Mouse (Mus musculus): ENCODE results near the gene Lhfpl1. TPM values are rescaled to one million over a fixed set of nuclear protein-coding genes. Genes with fewer than 3 reads are reported as not detected.
"Not testable (repeated sequence)": the region's sequence is repeated elsewhere in the genome, so short reads cannot be mapped to it uniquely, and the experiment has no call there.

The Lhfpl1 gene
- total RNA-seq (2021) = 1 to 10 TPM in 1 of 2 experiments, under 1 TPM in 1; 0.23 to 1.1 TPM

DNA sequence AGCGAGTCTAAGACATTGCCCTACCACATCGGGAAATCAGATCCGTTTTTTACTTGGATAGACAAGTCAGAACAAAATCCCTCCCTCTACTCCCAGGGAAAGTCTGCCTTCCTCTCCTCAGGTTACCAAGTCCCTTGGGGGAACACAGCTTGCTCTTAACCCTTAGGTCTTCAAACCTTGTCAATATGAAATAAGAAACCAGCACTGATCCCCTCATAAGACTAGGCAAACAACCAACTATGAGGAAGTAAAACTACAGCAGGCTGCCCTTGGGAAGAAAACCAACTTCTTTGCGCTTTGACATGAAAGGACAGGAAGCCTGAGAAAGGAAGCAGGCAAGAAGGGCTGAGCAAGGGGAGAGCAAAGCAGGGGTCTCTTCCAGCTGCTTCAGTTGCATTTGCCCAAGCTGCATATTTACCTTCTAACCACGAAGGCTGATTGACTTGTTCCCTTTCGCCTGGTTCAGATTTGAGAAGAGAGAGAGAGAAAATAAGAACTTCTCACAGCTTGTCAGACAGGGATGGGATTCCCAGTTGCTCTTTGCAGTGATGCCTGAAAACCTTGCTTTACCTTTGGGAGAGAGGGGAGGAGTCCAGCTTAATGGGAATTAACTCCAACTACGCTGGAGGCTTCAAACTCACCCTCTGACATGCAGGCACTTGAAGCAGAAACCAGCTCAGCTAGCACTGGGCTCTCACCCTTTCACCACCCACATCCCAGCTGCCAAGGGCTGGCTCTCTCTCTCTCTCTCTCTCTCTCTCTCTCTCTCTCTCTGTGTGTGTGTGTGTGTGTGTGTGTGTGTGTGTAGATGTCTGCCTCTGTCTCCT, at the start of gene Lhfpl1:
Gene Lhfpl1 (minus strand): TSS at position 713 of the 827 bp plus-strand sequence.
- intact Hi-C loops (cut with DNase I) = no loop called here
- peak in 1 of 2 experiments; percentile 12 for DNase-seq (ENCODE audit: low spot score in 2 of 2)

DNA sequence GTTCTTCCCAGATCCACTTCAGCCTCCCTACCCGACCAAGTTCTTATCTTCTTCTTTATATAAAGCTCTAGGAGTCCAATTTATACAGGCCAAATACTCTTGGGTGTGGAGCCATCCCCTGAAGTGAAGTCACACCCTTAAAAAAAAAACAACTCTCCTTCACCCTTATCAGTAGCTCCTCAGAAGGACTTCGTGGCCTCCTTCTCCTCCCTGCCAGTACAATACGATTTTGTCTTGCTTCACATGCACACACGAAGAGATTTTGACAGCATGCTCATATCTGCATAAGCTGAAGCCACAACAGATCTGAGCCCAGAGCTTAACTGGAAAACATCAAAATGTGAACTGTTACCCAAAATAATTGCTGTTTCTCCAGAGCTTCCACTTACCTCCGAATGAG, 22.9 kb upstream of the Lhfpl1 start:
- DNase-seq (ENCODE audit: low spot score in 2 of 2) = no peak
- intact Hi-C loops (cut with DNase I) = no loop called here

GRCm38 (mm10) chrX:145362527-145362926, 13.6 kb upstream of the Lhfpl1 start:
- intact Hi-C loops (cut with DNase I) = no loop called here

GRCm38 (mm10) chrX:145342402-145342801, 6.5 kb downstream of the Lhfpl1 start:
- intact Hi-C loops (cut with DNase I) = no loop called here
- DNase-seq (ENCODE audit: low spot score in 2 of 2) = no peak

More at GRCm38 (mm10) chrX:145362527-145362926, 13.6 kb upstream of the Lhfpl1 start:
- no peak for DNase-seq (ENCODE audit: low spot score in 2 of 2)

GRCm38 (mm10) chrX:145336141-145336540, 12.7 kb downstream of the Lhfpl1 start:
- no peak for DNase-seq (ENCODE audit: low spot score in 2 of 2)
- intact Hi-C loops (cut with DNase I) = no loop called here

- intact Hi-C loops (cut with DNase I) = loop anchor here (5.0 kb wide), 2 partner anchors 621 to 906 kb away; partner anchors contain the start of genes Rtl4 and Trpc5
- peak in 1 of 2 experiments; percentile 12 for DNase-seq (ENCODE audit: low spot score in 2 of 2)
These were observed 40.3 kb downstream of the Lhfpl1 start for GRCm38 (mm10) chrX:145308555-145308954.

DNA sequence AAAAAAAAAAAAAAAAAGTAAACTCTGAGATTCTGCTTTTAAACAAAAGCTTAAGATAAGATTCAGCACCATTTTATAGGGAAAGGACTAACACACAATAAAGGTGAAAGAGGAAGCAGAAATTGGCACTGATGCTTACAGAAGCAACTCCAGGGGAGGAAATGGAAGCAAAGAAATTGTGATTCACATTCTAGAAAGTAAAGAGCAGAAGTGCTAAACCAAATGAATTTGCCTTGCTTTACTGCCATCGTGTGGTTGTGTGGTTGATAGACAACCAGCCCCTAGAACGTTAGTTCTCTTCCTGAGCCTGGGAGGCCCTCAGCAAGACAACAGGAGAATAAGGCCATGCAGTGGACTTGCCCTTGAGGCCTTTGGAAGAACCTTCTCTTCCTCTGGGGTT, 41.7 kb downstream of the Lhfpl1 start:
- intact Hi-C loops (cut with DNase I) = loop anchor here (5.0 kb wide), 2 partner anchors 620 to 905 kb away; partner anchors contain the start of genes Rtl4 and Trpc5
- DNase-seq (ENCODE audit: low spot score in 2 of 2) = peak; percentile 7 to 56

GRCm38 (mm10) chrX:145300232-145300631, 48.7 kb downstream of the Lhfpl1 start:
- intact Hi-C loops (cut with DNase I); DNase-seq (ENCODE audit: low spot score in 2 of 2): not testable (repeated sequence)

DNA sequence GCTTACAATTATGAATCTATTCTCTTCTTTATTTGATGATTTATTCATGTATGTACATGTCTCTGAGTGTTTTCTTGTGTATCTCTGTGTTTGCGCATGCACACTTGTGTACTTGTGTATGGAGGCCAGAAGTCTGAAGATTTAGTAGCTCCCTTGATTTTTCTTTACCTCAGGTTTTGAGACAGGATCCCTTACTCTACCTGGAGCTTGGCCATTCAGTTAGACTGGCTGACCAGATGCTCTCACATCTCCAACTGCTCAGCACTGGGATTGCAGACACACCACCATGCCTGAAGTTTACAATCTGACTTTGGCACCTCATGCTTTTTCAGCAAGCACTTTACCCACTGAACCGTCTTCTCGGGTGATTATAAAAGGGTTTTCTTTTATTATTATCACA, 76.7 kb downstream of the Lhfpl1 start:
- DNase-seq (ENCODE audit: low spot score in 2 of 2) = no peak
- intact Hi-C loops (cut with DNase I) = no loop called here

GRCm38 (mm10) chrX:145271768-145272167, 77.1 kb downstream of the Lhfpl1 start:
- no peak for DNase-seq (ENCODE audit: low spot score in 2 of 2)
- intact Hi-C loops (cut with DNase I) = no loop called here

DNA sequence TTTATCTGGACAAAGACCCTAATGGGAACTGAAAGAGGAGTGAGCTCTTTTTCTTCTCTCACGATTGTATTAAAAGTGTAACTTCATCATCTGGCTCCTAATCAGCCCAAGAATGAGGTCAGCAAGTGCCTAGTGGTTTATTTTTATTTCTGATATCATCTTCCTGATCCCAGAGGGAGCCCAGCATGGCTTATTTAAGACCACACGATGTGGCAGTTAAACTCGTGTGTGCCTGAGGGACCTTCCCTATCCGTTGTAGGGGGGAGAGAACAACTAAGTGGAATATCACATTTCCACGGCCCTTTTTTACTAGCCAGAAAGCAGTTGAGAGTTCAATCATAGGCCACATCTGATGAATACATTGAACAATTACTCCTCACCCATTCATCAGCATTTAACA, 87.1 kb downstream of the Lhfpl1 start:
- DNase-seq (ENCODE audit: low spot score in 2 of 2) = no peak
- intact Hi-C loops (cut with DNase I) = loop anchor here (10.0 kb wide), 1 partner anchor 63 kb away; no protein-coding TSS in a partner anchor

Other genes starting within 250 kb of the Lhfpl1 start
- 10 to 100 TPM; 21.7 to 25.1 TPM for gene Amot, start 156.1 kb upstream of the Lhfpl1 start, total RNA-seq (2021)